Mouse (Mus musculus) CH12.LX (cell line): ENCODE data around the gene Top3b. TPM values are rescaled to one million over a fixed set of nuclear protein-coding genes. Genes with fewer than 3 reads are reported as not detected.

Experiments used
- DNase-seq: peaks from one replicate; pipeline ENCODE4 v3.0.0-alpha.2; 2013; ENCODE audit errors: extremely low read depth
- H3K27ac ChIP-seq: 2 replicates; pipeline ENCODE4 v1.5.1; 2012; ENCODE audit warnings: low read depth, mild to moderate bottlenecking, control low read depth, moderate library complexity; ENCODE audit not compliant: insufficient read depth
- H3K27me3 ChIP-seq: replicated peaks from 2 replicates; pipeline ENCODE3; 2012; ENCODE audit warnings: inconsistent platforms
- H3K36me3 ChIP-seq, 2 experiments: replicated peaks in 1 of 2; 2 replicates each; pipeline versions ENCODE3 to v1.6.1; 2012; ENCODE audit warnings: inconsistent platforms in 1 of 2, low read length in 1 of 2, mild to moderate bottlenecking in 1 of 2, mixed read lengths in 1 of 2, moderate library complexity in 1 of 2; ENCODE audit not compliant: control insufficient read depth in 1 of 2, insufficient read depth in 1 of 2
- H3K4me1 ChIP-seq, 2 experiments: 2 replicates each; pipeline ENCODE4 v1.6.1; 2012; ENCODE audit warnings: inconsistent platforms in 1 of 2, moderate library complexity in 1 of 2; ENCODE audit not compliant: insufficient read depth in 2 of 2, control insufficient read depth in 1 of 2
- H3K4me2 ChIP-seq: 2 replicates; pipeline ENCODE4 v1.6.1; 2012; ENCODE audit warnings: low read depth, mild to moderate bottlenecking, control low read depth; ENCODE audit not compliant: poor library complexity, insufficient read depth, severe bottlenecking
- H3K4me3 ChIP-seq, 3 experiments: fragments of 150-350 bp in 1 of 3; sonication (generic) in 1 of 3; replicated peaks in 1 of 3; 2 replicates each; pipeline versions ENCODE3 to v1.5.1; 2011 to 2012; ENCODE audit warnings: low read depth in 2 of 3, low read length in 2 of 3, mild to moderate bottlenecking in 2 of 3, moderate library complexity in 2 of 3, control low read depth in 1 of 3, improper control_type of control experiment in 1 of 3, inconsistent platforms in 1 of 3, mixed read lengths in 1 of 3; ENCODE audit not compliant: poor library complexity in 1 of 3
- H3K79me2 ChIP-seq: replicated peaks from 2 replicates; pipeline ENCODE4 v1.6.1; 2012; ENCODE audit warnings: mild to moderate bottlenecking, moderate library complexity; ENCODE audit not compliant: control insufficient read depth, poor library complexity, insufficient read depth, severe bottlenecking; ENCODE audit errors: extremely low read depth
- H3K9ac ChIP-seq: 2 replicates; pipeline ENCODE4 v1.6.1; 2012; ENCODE audit warnings: low read depth, mild to moderate bottlenecking, control low read depth, moderate library complexity; ENCODE audit not compliant: insufficient read depth
- H3K9me3 ChIP-seq: replicated peaks from 2 replicates; pipeline ENCODE3; 2012; ENCODE audit warnings: low read length, inconsistent platforms, mixed read lengths
- E2F4 ChIP-seq: IDR thresholded peaks from 2 replicates; pipeline ENCODE4 v1.6.1; 2011; ENCODE audit warnings: low read depth, low read length, improper control_type of control experiment; ENCODE audit not compliant: insufficient replicate concordance
- EP300 ChIP-seq: IDR thresholded peaks from 2 replicates; pipeline ENCODE4 v1.6.1; 2011; ENCODE audit warnings: low read length, improper control_type of control experiment
- JUND ChIP-seq: conservative IDR thresholded peaks from 2 replicates; pipeline ENCODE4 v1.6.1; 2011; ENCODE audit warnings: low read depth, low read length, improper control_type of control experiment
- MAX ChIP-seq: IDR thresholded peaks from 2 replicates; pipeline ENCODE4 v1.6.1; 2011; ENCODE audit warnings: low read length, improper control_type of control experiment
- MAZ ChIP-seq: IDR thresholded peaks from 2 replicates; pipeline ENCODE4 v1.6.1; 2012; ENCODE audit warnings: low read depth, mild to moderate bottlenecking, inconsistent platforms, low read length, improper control_type of control experiment, moderate library complexity
- MYC ChIP-seq: IDR thresholded peaks from 2 replicates; pipeline ENCODE4 v1.6.1; 2011; ENCODE audit warnings: low read depth, mild to moderate bottlenecking, improper control_type of control experiment, low read length
- POLR2AphosphoS2 ChIP-seq: IDR thresholded peaks from 2 replicates; pipeline ENCODE4 v1.6.1; 2011; ENCODE audit warnings: low read depth, low read length, improper control_type of control experiment
- TBP ChIP-seq: conservative IDR thresholded peaks from 2 replicates; pipeline ENCODE4 v1.6.1; 2011; ENCODE audit warnings: low read depth, low read length, improper control_type of control experiment
- dilution Hi-C: fragments of 300-500 bp; cut with MboI; formaldehyde crosslinking; loops from 2 replicates; pipeline ENCODE4 v1.14.3; 2020; ENCODE audit warnings: low sequenced_read_pairs; ENCODE audit not compliant: extremely low pct_unique_long_range_greater_than_20kb, extremely low pct_ligation_motif_present
- in situ Hi-C: fragments of 300-500 bp; cut with MboI; formaldehyde crosslinking; loops from 3 replicates; pipeline ENCODE4 v1.14.3; 2019; ENCODE audit warnings: low sequenced_read_pairs, low pct_ligation_motif_present, low pct_unique_long_range_greater_than_20kb, mixed read lengths
- polyA plus RNA-seq: library from polyadenylated mRNA; unstranded; fragments of >175 nt; gene quantifications from 2 replicates; pipeline ENCODE4 v1.2.1, GENCODE M21; 2012; ENCODE audit warnings: low read depth; ENCODE audit not compliant: insufficient read length
- total RNA-seq, 2 experiments: library from RNA; depleted of rRNA; stranded (reverse); fragments of 300-350 nt in 1 of 2; fragments of >200 nt in 1 of 2; gene quantifications; 2 replicates each; pipeline ENCODE4 v1.2.3; 2012 to 2014

Top3b gene
- total and polyA plus RNA-seq, 3 experiments, result 56.7 to 88.4 (median 61.8) TPM

- H3K79me2 ChIP-seq, result no peaks in the 10 kb centered on the region
- peaks cover 25% of the 10 kb centered on the region for H3K27me3 ChIP-seq
- no peak within 1 kb of the TSS for H3K9ac ChIP-seq
- in situ Hi-C loops, result loop anchor here (5.0 kb wide), 1 partner anchor 33 kb away; the partner anchor contains the start of gene Ppm1f
- no peak within 1 kb of the TSS for H3K27ac ChIP-seq
- no peak for DNase-seq
- H3K4me2 ChIP-seq, result no peak within 1 kb of the TSS
- H3K4me3 ChIP-seq, result no peak within 1 kb of the TSS
- no peaks in the 10 kb centered on the region for H3K9me3 ChIP-seq
- no peak for TF ChIP-seq MAZ
- no peak for TF ChIP-seq MAX
- peak; percentile 12; the same call in 1 of the 2 replicates for TF ChIP-seq EP300
- dilution Hi-C loops, result no loop called here
- no peaks in the 10 kb centered on the region for H3K36me3 ChIP-seq
- peaks cover 0 to 33% of the 10 kb centered on the region in 2 experiments; a peak in 2 of 4 replicates for H3K4me1 ChIP-seq
Observed at GRCm38 (mm10) chr16:16863978-16864377, 6.6 kb upstream of the Top3b start, which contains the start of gene Igll1. Igll1 (minus strand) TSS chr16:16863985.

- no peak for DNase-seq
- Histone ChIP-seq H3K4me2 (no peak overlapping the region), H3K27ac (no peak overlapping the region), H3K79me2 (no peaks in the 10 kb centered on the region), H3K36me3 (no peaks in the 10 kb centered on the region), H3K9me3 (no peaks in the 10 kb centered on the region), H3K4me1 (peaks cover 0 to 44% of the 10 kb centered on the region in 2 experiments; a peak in 2 of 4 replicates), H3K27me3 (peaks cover 23% of the 10 kb centered on the region), H3K4me3 (no peak overlapping the region), H3K9ac (no peak overlapping the region)
- in situ Hi-C loops (no loop called here), dilution Hi-C loops (no loop called here)
- TF ChIP-seq E2F4, result no peak
- TF ChIP-seq MAX, result no peak
Observed at GRCm38 (mm10) chr16:16865217-16865616, 5.3 kb upstream of the Top3b start.

- Histone ChIP-seq H3K27me3 (peaks cover 17% of the 10 kb centered on the region), H3K4me1 (peaks cover 0 to 45% of the 10 kb centered on the region in 2 experiments; a peak in 2 of 4 replicates), H3K27ac (no peak overlapping the region), H3K9me3 (no peaks in the 10 kb centered on the region), H3K4me3 (no peak overlapping the region), H3K36me3 (no peaks in the 10 kb centered on the region), H3K4me2 (no peak overlapping the region), H3K9ac (no peak overlapping the region), H3K79me2 (no peaks in the 10 kb centered on the region)
- in situ Hi-C loops (no loop called here), dilution Hi-C loops (no loop called here)
- TF ChIP-seq TBP (no peak), JUND (no peak), POLR2AphosphoS2 (no peak), MYC (no peak)
- no peak for DNase-seq
Observed at GRCm38 (mm10) chr16:16865696-16866561, 4.6 kb upstream of the Top3b start.
